Mouse (Mus musculus) midbrain, embryonic 16.5 days (tissue): Measurements from ENCODE around the gene Hps3. TPM values are rescaled to one million over a fixed set of nuclear protein-coding genes. Genes with fewer than 3 reads are reported as not detected.

Source experiments
- ATAC-seq: fragments of 200-750 bp; cut with Nextera tagmentation; 2 replicates; pipeline ENCODE4 v1.8.0; 2017; ENCODE audit warnings: moderate TSS enrichment
- H3K27ac ChIP-seq: fragments of 300-500 bp; sonication (generic); 2 replicates; pipeline ENCODE4 v1.5.1; 2014; ENCODE audit warnings: mild to moderate bottlenecking, low read length, mixed read lengths
- H3K27me3 ChIP-seq: fragments of 300-500 bp; sonication (generic); 2 replicates; pipeline ENCODE4 v1.6.1; 2014; ENCODE audit warnings: low read depth, low read length, mixed read lengths; ENCODE audit not compliant: control insufficient read depth, insufficient read depth
- H3K36me3 ChIP-seq: fragments of 300-500 bp; sonication (generic); 2 replicates; pipeline ENCODE4 v1.6.1; 2014; ENCODE audit warnings: mild to moderate bottlenecking, low read length, moderate library complexity, mixed read lengths; ENCODE audit not compliant: control insufficient read depth, insufficient read depth
- H3K4me1 ChIP-seq: fragments of 300-500 bp; sonication (generic); 2 replicates; pipeline ENCODE4 v1.6.1; 2014; ENCODE audit warnings: mild to moderate bottlenecking, low read length, mixed read lengths; ENCODE audit not compliant: control insufficient read depth, insufficient read depth
- H3K4me2 ChIP-seq: fragments of 300-500 bp; sonication (generic); 2 replicates; pipeline ENCODE4 v1.6.1; 2014; ENCODE audit warnings: mild to moderate bottlenecking, low read length, mixed read lengths
- H3K4me3 ChIP-seq: fragments of 300-500 bp; sonication (generic); 2 replicates; pipeline ENCODE4 v1.5.1; 2014; ENCODE audit warnings: low read depth, mild to moderate bottlenecking, low read length, moderate library complexity, mixed read lengths
- H3K9ac ChIP-seq: fragments of 300-500 bp; sonication (generic); 2 replicates; pipeline ENCODE4 v1.6.1; 2014; ENCODE audit warnings: low read depth, low read length, mixed read lengths
- H3K9me3 ChIP-seq: fragments of 300-500 bp; sonication (generic); replicated peaks from 2 replicates; pipeline ENCODE4 v1.6.1; 2014; ENCODE audit warnings: mild to moderate bottlenecking, low read length, mixed read lengths; ENCODE audit not compliant: control insufficient read depth, poor library complexity, severe bottlenecking
- WGBS: fragments of 180-500 bp; shearing (Covaris S2); extraction: QIAGEN DNeasy Blood & Tissue Kit; methylation state at CpG from one replicate; pipeline ENCODE4 v1.1.7; 2014; 5-methylcytosine and 5-hydroxymethylcytosine counted together
- polyA plus RNA-seq: library from polyadenylated mRNA; unstranded; fragments of >200 nt; fragmentation: Nextera tagmentation; extraction: Ambion mirVana; gene quantifications from 2 replicates; pipeline ENCODE4 v1.2.1, GENCODE M21; 2015

Gene Hps3
- polyA plus RNA-seq, 1 experiment from 2014 or later = 12.3 TPM

- Histone ChIP-seq H3K27ac (no peak overlapping the region), H3K4me1 (no peaks in the 10 kb centered on the region), H3K27me3 (no peaks in the 10 kb centered on the region), H3K9ac (no peak overlapping the region), H3K9me3 (no peaks in the 10 kb centered on the region), H3K4me3 (no peak overlapping the region), H3K36me3 (no peaks in the 10 kb centered on the region), H3K4me2 (no peak overlapping the region)
- ATAC-seq = no peak
- 51% methylated on average over 4 of the region's 4 CpGs for WGBS
These were observed 42.7 kb downstream of the Hps3 start for GRCm38 (mm10) chr3:19992388-19992787.

- no peak overlapping the region for H3K9ac ChIP-seq
- WGBS = 79% methylated on average over 3 of the region's 3 CpGs
- no peaks in the 10 kb centered on the region for H3K36me3 ChIP-seq
These were observed 45.1 kb downstream of the Hps3 start for GRCm38 (mm10) chr3:19990031-19990430.

GRCm38 (mm10) chr3:19986123-19986522 is 49.0 kb downstream of the Hps3 start:
- ATAC-seq = no peak

More at GRCm38 (mm10) chr3:19990031-19990430, 45.1 kb downstream of the Hps3 start:
- no peaks in the 10 kb centered on the region for H3K4me1 ChIP-seq
- H3K27me3 ChIP-seq = no peaks in the 10 kb centered on the region
- no peak overlapping the region for H3K27ac ChIP-seq
- H3K9me3 ChIP-seq = no peaks in the 10 kb centered on the region
- H3K4me3 ChIP-seq = no peak overlapping the region
- ATAC-seq = no peak
- no peak overlapping the region for H3K4me2 ChIP-seq

GRCm38 (mm10) chr3:19982846-19983245 is 52.3 kb downstream of the Hps3 start:
- Histone ChIP-seq H3K9ac (no peak overlapping the region), H3K4me1 (no peaks in the 10 kb centered on the region), H3K36me3 (no peaks in the 10 kb centered on the region), H3K27ac (no peak overlapping the region), H3K9me3 (no peaks in the 10 kb centered on the region), H3K4me2 (no peak overlapping the region), H3K27me3 (no peaks in the 10 kb centered on the region), H3K4me3 (no peak overlapping the region)
- no peak for ATAC-seq

More at GRCm38 (mm10) chr3:19986123-19986522, 49.0 kb downstream of the Hps3 start:
- Histone ChIP-seq H3K36me3 (no peaks in the 10 kb centered on the region), H3K4me1 (no peaks in the 10 kb centered on the region), H3K27ac (no peak overlapping the region), H3K4me3 (no peak overlapping the region), H3K9me3 (no peaks in the 10 kb centered on the region), H3K4me2 (no peak overlapping the region), H3K9ac (no peak overlapping the region), H3K27me3 (no peaks in the 10 kb centered on the region)
- 16% methylated on average over 3 of the region's 3 CpGs for WGBS

- 93% methylated on average over 2 of the region's 2 CpGs for WGBS
- Histone ChIP-seq H3K4me1 (no peaks in the 10 kb centered on the region), H3K36me3 (no peaks in the 10 kb centered on the region), H3K9ac (no peak overlapping the region), H3K4me2 (no peak overlapping the region), H3K27ac (no peak overlapping the region), H3K27me3 (no peaks in the 10 kb centered on the region), H3K4me3 (no peak overlapping the region), H3K9me3 (no peaks in the 10 kb centered on the region)
- no peak for ATAC-seq
These were observed 54.0 kb downstream of the Hps3 start for GRCm38 (mm10) chr3:19981156-19981555.

- Histone ChIP-seq H3K36me3 (no peaks in the 10 kb centered on the region), H3K9me3 (no peaks in the 10 kb centered on the region), H3K4me2 (no peak overlapping the region), H3K4me1 (no peaks in the 10 kb centered on the region), H3K4me3 (no peak overlapping the region), H3K27ac (no peak overlapping the region), H3K27me3 (no peaks in the 10 kb centered on the region), H3K9ac (no peak overlapping the region)
- no peak for ATAC-seq
- WGBS = 59% methylated on average over 4 of the region's 4 CpGs
These were observed 56.6 kb downstream of the Hps3 start for GRCm38 (mm10) chr3:19978474-19978873.

- WGBS = 57% methylated on average over 4 of the region's 4 CpGs
- ATAC-seq = no peak
- Histone ChIP-seq H3K9me3 (no peaks in the 10 kb centered on the region), H3K4me3 (no peak overlapping the region), H3K27me3 (no peaks in the 10 kb centered on the region), H3K27ac (no peak overlapping the region), H3K4me2 (no peak overlapping the region), H3K4me1 (no peaks in the 10 kb centered on the region), H3K9ac (no peak overlapping the region), H3K36me3 (no peaks in the 10 kb centered on the region)
These were observed 69.0 kb downstream of the Hps3 start for GRCm38 (mm10) chr3:19966072-19966471.

- Histone ChIP-seq H3K4me2 (no peak overlapping the region), H3K4me1 (no peaks in the 10 kb centered on the region), H3K36me3 (no peaks in the 10 kb centered on the region), H3K9ac (no peak overlapping the region), H3K4me3 (no peak overlapping the region), H3K27ac (no peak overlapping the region), H3K9me3 (no peaks in the 10 kb centered on the region), H3K27me3 (no peaks in the 10 kb centered on the region)
- no peak for ATAC-seq
- 83% methylated on average over 5 of the region's 5 CpGs for WGBS
These were observed 69.9 kb downstream of the Hps3 start for GRCm38 (mm10) chr3:19965239-19965638.

- Histone ChIP-seq H3K27ac (no peak overlapping the region), H3K36me3 (no peaks in the 10 kb centered on the region), H3K9ac (no peak overlapping the region), H3K4me3 (no peak overlapping the region), H3K4me2 (no peak overlapping the region), H3K9me3 (no peaks in the 10 kb centered on the region), H3K4me1 (no peaks in the 10 kb centered on the region), H3K27me3 (no peaks in the 10 kb centered on the region)
- ATAC-seq = no peak
- 81% methylated on average over 2 of the region's 2 CpGs for WGBS
These were observed 70.4 kb downstream of the Hps3 start for GRCm38 (mm10) chr3:19964625-19965188.
